Mouse (Mus musculus): Measurements from ENCODE around the gene Dpp10. TPM values are rescaled to one million over a fixed set of nuclear protein-coding genes. Genes with fewer than 3 reads are reported as not detected.

The Dpp10 gene
- total and polyA plus RNA-seq, 3 experiments: not detected

- TF ChIP-seq POLR2A (IDR thresholded peaks at IDR 0.05; ENCODE audit: control insufficient read depth in 1 of 2, insufficient read depth in 1 of 2, low read depth in 1 of 2, low read length in 2 of 2, poor library complexity in 1 of 2) (no peak), JUND (IDR thresholded peaks at IDR 0.05; ENCODE audit: low read depth, low read length) (no peak), MEF2A (IDR thresholded peaks at IDR 0.05; ENCODE audit: extremely low read depth, insufficient replicate concordance, low read depth, low read length, poor library complexity, severe bottlenecking) (no peak), ZKSCAN1 (IDR thresholded peaks at IDR 0.05; ENCODE audit: low read depth, low read length) (no peak), CTCF (IDR thresholded peaks at IDR 0.05 in 2 of 3, conservative IDR thresholded peaks at IDR 0.05 in 1 of 3; ENCODE audit: control insufficient read depth in 1 of 3, insufficient read depth in 1 of 3, low read depth in 2 of 3, low read length in 3 of 3, poor library complexity in 1 of 3, severe bottlenecking in 1 of 3) (no peak), CHD1 (IDR thresholded peaks at IDR 0.05; ENCODE audit: low read depth, low read length) (no peak), MYC (IDR thresholded peaks at IDR 0.05; ENCODE audit: low read depth, low read length) (no peak), TBP (IDR thresholded peaks at IDR 0.05; ENCODE audit: low read depth, low read length) (no peak), TAL1 (IDR thresholded peaks at IDR 0.05; ENCODE audit: low read length) (no peak), USF2 (IDR thresholded peaks at IDR 0.05; ENCODE audit: borderline replicate concordance in 1 of 2, insufficient read depth in 1 of 2, low read depth in 1 of 2, low read length in 2 of 2) (no peak), UBTF (IDR thresholded peaks at IDR 0.05; ENCODE audit: borderline replicate concordance, insufficient read depth, low read depth, low read length) (no peak), MAX (IDR thresholded peaks at IDR 0.05; ENCODE audit: low read length) (no peak), BHLHE40 (IDR thresholded peaks at IDR 0.05; ENCODE audit: borderline replicate concordance, low read depth, low read length) (no peak), ELF1 (IDR thresholded peaks at IDR 0.05; ENCODE audit: low read depth, low read length) (no peak), MYB (IDR thresholded peaks at IDR 0.05; ENCODE audit: low read depth, low read length) (no peak), EP300 (IDR thresholded peaks at IDR 0.05; ENCODE audit: low read depth in 1 of 2, low read length in 2 of 2) (no peak), MAFK (IDR thresholded peaks at IDR 0.05; ENCODE audit: borderline replicate concordance, low read depth, low read length) (no peak)
- no peaks in the 10 kb centered on the region for H3K36me3 ChIP-seq (ENCODE audit: control insufficient read depth in 1 of 2, insufficient read depth in 2 of 2, low read length in 2 of 2)
- no peaks in the 10 kb centered on the region for H3K79me2 ChIP-seq (ENCODE audit: control insufficient read depth, insufficient read depth, low read length, poor library complexity)
- DNase-seq (ENCODE audit: low read depth, low spot score): no peak
- H3K27ac ChIP-seq (ENCODE audit: control insufficient read depth, low read depth, low read length): no peak overlapping the region
- H3K4me3 ChIP-seq (ENCODE audit: control insufficient read depth in 1 of 2, insufficient read depth in 1 of 2, low read depth in 2 of 2, low read length in 2 of 2): no peak overlapping the region
- H3K4me1 ChIP-seq (ENCODE audit: control insufficient read depth in 1 of 2, insufficient read depth in 2 of 2, low read length in 2 of 2): no peaks in the 10 kb centered on the region
- H3K27me3 ChIP-seq (ENCODE audit: control insufficient read depth in 1 of 2, insufficient read depth in 2 of 2, low read length in 2 of 2): no peaks in the 10 kb centered on the region
- H3K9ac ChIP-seq (ENCODE audit: control insufficient read depth, low read depth, low read length, poor library complexity, severe bottlenecking): no peak overlapping the region
- H3K9me3 ChIP-seq (replicated peaks; ENCODE audit: insufficient read depth, low read length): no peaks in the 10 kb centered on the region
Observed at GRCm38 (mm10) chr1:123542496-123542895, 502.9 kb downstream of the Dpp10 start.

GRCm38 (mm10) chr1:123467729-123468128 lies 577.6 kb downstream of the Dpp10 start:
- Histone ChIP-seq H3K9ac (ENCODE audit: control insufficient read depth, low read depth, low read length, poor library complexity, severe bottlenecking) (no peak overlapping the region), H3K27ac (ENCODE audit: control insufficient read depth, low read depth, low read length) (no peak overlapping the region), H3K4me3 (ENCODE audit: control insufficient read depth in 1 of 2, insufficient read depth in 1 of 2, low read depth in 2 of 2, low read length in 2 of 2) (no peak overlapping the region), H3K79me2 (ENCODE audit: control insufficient read depth, insufficient read depth, low read length, poor library complexity) (no peaks in the 10 kb centered on the region), H3K4me1 (ENCODE audit: control insufficient read depth in 1 of 2, insufficient read depth in 2 of 2, low read length in 2 of 2) (no peaks in the 10 kb centered on the region), H3K9me3 (replicated peaks; ENCODE audit: insufficient read depth, low read length) (no peaks in the 10 kb centered on the region), H3K27me3 (ENCODE audit: control insufficient read depth in 1 of 2, insufficient read depth in 2 of 2, low read length in 2 of 2) (no peaks in the 10 kb centered on the region), H3K36me3 (ENCODE audit: control insufficient read depth in 1 of 2, insufficient read depth in 2 of 2, low read length in 2 of 2) (no peaks in the 10 kb centered on the region)
- DNase-seq (ENCODE audit: low read depth, low spot score): no peak
- TF ChIP-seq RCOR1 (IDR thresholded peaks at IDR 0.05; ENCODE audit: low read depth, low read length): no peak
